Comparison of ENCODE assay signal across 8 mouse cellular contexts in the genomic region with DNA sequence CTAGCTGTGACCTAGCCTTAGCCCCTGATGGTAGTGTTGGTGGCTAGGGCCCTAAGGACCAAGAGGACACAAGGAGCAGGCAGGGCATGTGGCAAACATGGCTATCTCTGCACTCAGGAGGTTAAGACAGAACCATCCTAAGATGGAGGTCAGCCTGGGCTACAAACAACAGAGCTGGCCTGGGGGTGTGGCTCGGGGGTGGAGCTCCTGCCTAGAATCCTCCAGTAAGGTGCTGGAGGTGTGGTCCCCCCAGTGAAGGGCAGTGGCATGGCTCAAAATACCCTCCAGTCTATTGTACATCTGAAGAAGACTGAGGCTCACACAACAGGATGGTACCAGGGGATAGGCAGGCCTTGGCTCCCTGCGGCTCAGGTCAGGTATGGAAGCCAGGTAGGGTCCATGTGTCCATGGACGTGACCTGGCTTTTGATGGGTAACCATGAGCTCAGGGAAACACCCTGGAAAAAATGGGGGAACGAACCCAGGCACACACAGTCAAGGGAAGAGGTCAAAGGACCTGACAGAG. TPM values are rescaled to one million over a fixed set of nuclear protein-coding genes. Genes with fewer than 3 reads are reported as not detected.
A peak's percentile ranks its signal among the peaks of the same experiment; 100 is the strongest.
DNase-seq lines count a peak whose midpoint lies in the region; ATAC-seq and TF ChIP-seq lines count a peak whose summit lies in the region.

No protein-coding gene starts in this region.

- H3K4me1 ChIP-seq in heart, embryonic 11.5 days (ENCODE audit: control insufficient read depth, insufficient read depth, low read length), result peaks cover 34% of the 10 kb centered on the region
- peaks cover 57% of the 10 kb centered on the region for H3K4me1 ChIP-seq in hindbrain, embryonic 13.5 days (replicated peaks)
- H3K4me1 ChIP-seq in midbrain, embryonic 11.5 days (ENCODE audit: control insufficient read depth, insufficient read depth, low read length), result peaks cover 31% of the 10 kb centered on the region

- H3K4me2 ChIP-seq in heart, embryonic 11.5 days, result peak overlapping the region; percentile 96
- peak overlapping the region; percentile 100 for H3K4me2 ChIP-seq in hindbrain, embryonic 13.5 days
- peak overlapping the region; percentile 68 for H3K4me2 ChIP-seq in midbrain, embryonic 11.5 days

- 90% methylated on average over 4 of the region's 4 CpGs for WGBS in heart, embryonic 11.5 days (ENCODE audit: insufficient replicate concordance)
- 85% methylated on average over 4 of the region's 4 CpGs for WGBS in hindbrain, embryonic 13.5 days
- 85% methylated on average over 4 of the region's 4 CpGs for WGBS in midbrain, embryonic 11.5 days

- ATAC-seq in heart, embryonic 11.5 days (replicated peaks; ENCODE audit: insufficient number of reproducible peaks, low FRiP score, low TSS enrichment), result no peak
- ATAC-seq in hindbrain, embryonic 13.5 days (ENCODE audit: low FRiP score), result no peak
- ATAC-seq in midbrain, embryonic 11.5 days (ENCODE audit: low FRiP score), result no peak

- no peak for DNase-seq in heart, postnatal 25 days (ENCODE audit: low spot score)
- DNase-seq in brain, embryonic 14.5 days (ENCODE audit: low read depth), result peak; percentile 24
- DNase-seq in midbrain, embryonic 11.5 days (ENCODE audit: low spot score, missing footprints), result no peak
- no peak for DNase-seq in left cerebral cortex, postnatal 10 days (ENCODE audit: extremely low spot score in 1 of 2, low spot score in 2 of 2)
- DNase-seq in ovary, adult 18-20 months (ENCODE audit: low spot score), result no peak
- DNase-seq in kidney, adult 9 months, result no peak

- no peaks in the 10 kb centered on the region for H3K27me3 ChIP-seq in heart, embryonic 11.5 days (ENCODE audit: control insufficient read depth, insufficient read depth, low read length)
- H3K27me3 ChIP-seq in hindbrain, embryonic 13.5 days, result no peaks in the 10 kb centered on the region
- H3K27me3 ChIP-seq in midbrain, embryonic 11.5 days (ENCODE audit: control insufficient read depth, insufficient read depth, low read length), result no peaks in the 10 kb centered on the region

- no peak overlapping the region for H3K27ac ChIP-seq in heart, embryonic 11.5 days (ENCODE audit: low read depth, low read length)
- H3K27ac ChIP-seq in hindbrain, embryonic 13.5 days, result peak overlapping the region; percentile 99
- H3K27ac ChIP-seq in midbrain, embryonic 11.5 days (ENCODE audit: low read depth, low read length), result no peak overlapping the region; the same call in 1 of the 2 replicates

- intact Hi-C loops in heart, postnatal 25 days (cut with DNase I), result no loop called here
- intact Hi-C loops in left cerebral cortex, postnatal 10 days (cut with DNase I), result no loop called here

- H3K4me3 ChIP-seq in heart, embryonic 11.5 days (ENCODE audit: low read depth, low read length), result no peak overlapping the region
- peak overlapping the region; percentile 98 for H3K4me3 ChIP-seq in hindbrain, embryonic 13.5 days
- peak overlapping the region; percentile 98 for H3K4me3 ChIP-seq in midbrain, embryonic 11.5 days (ENCODE audit: low read depth, low read length)

- TF ChIP-seq CTCF in brain, embryonic 14.5 days (IDR thresholded peaks at IDR 0.05; ENCODE audit: borderline replicate concordance, extremely low read depth, insufficient read depth, insufficient read length), result no peak

- H3K9ac ChIP-seq in heart, embryonic 11.5 days (ENCODE audit: low read depth, low read length), result 0 out of 2 replicates have a peak overlapping the region, but pooled peaks have one; percentile 18
- peak overlapping the region; percentile 100 for H3K9ac ChIP-seq in hindbrain, embryonic 13.5 days
- H3K9ac ChIP-seq in midbrain, embryonic 11.5 days (ENCODE audit: low read length), result peak overlapping the region; percentile 96

- H3K36me3 ChIP-seq in heart, embryonic 11.5 days (ENCODE audit: control insufficient read depth, insufficient read depth, low read length), result peaks cover 21% of the 10 kb centered on the region
- peaks cover 55% of the 10 kb centered on the region for H3K36me3 ChIP-seq in hindbrain, embryonic 13.5 days
- H3K36me3 ChIP-seq in midbrain, embryonic 11.5 days (ENCODE audit: control insufficient read depth, insufficient read depth, low read length), result peaks cover 21% of the 10 kb centered on the region

- no peak for TF ChIP-seq POLR2A in brain, embryonic 14.5 days (IDR thresholded peaks at IDR 0.05; ENCODE audit: borderline replicate concordance, extremely low read depth, insufficient read depth, insufficient read length, poor library complexity, severe bottlenecking)

- H3K9me3 ChIP-seq in heart, embryonic 11.5 days (replicated peaks; ENCODE audit: control insufficient read depth, low read length), result no peaks in the 10 kb centered on the region
- H3K9me3 ChIP-seq in hindbrain, embryonic 13.5 days, result no peaks in the 10 kb centered on the region
- H3K9me3 ChIP-seq in midbrain, embryonic 11.5 days (ENCODE audit: control insufficient read depth, low read length), result no peaks in the 10 kb centered on the region

RNA-seq across cellular contexts. Expression of gene Mex3d, which starts 3.3 kb away (rescaled TPM):
- 4.0 and 6.4 TPM in 2 replicates for polyA plus RNA-seq in heart, embryonic 11.5 days (2014; fragmentation: Nextera tagmentation; extraction: Ambion mirVana)
- total RNA-seq in heart, postnatal 25 days (2021), result 1 to 10 TPM; 7.5 to 8.8 TPM
- 112 and 115 TPM in 2 replicates for polyA plus RNA-seq in brain, embryonic 14.5 days (2012; rRNA removed)
- polyA plus RNA-seq in hindbrain, embryonic 13.5 days (2015; fragmentation: Nextera tagmentation; extraction: Ambion mirVana), result 14.8 and 16.5 TPM in 2 replicates
- 11.8 and 12.4 TPM in 2 replicates for polyA plus RNA-seq in midbrain, embryonic 11.5 days (2014; fragmentation: Nextera tagmentation; extraction: Ambion mirVana)
- 10 to 100 TPM; 31.1 to 35.4 TPM for total RNA-seq in left cerebral cortex, postnatal 10 days (2021)

RNA-seq across cellular contexts. Expression of gene Mbd3, which starts 15.2 kb away (rescaled TPM):
- polyA plus RNA-seq in heart, embryonic 11.5 days (2014; fragmentation: Nextera tagmentation; extraction: Ambion mirVana), result 151 and 171 TPM in 2 replicates
- total RNA-seq in heart, postnatal 25 days (2021), result 10 to 100 TPM; 85.2 to 88.9 TPM
- polyA plus RNA-seq in brain, embryonic 14.5 days (2012; rRNA removed), result 265 and 292 TPM in 2 replicates
- 230 TPM in 2 replicates for polyA plus RNA-seq in hindbrain, embryonic 13.5 days (2015; fragmentation: Nextera tagmentation; extraction: Ambion mirVana)
- polyA plus RNA-seq in midbrain, embryonic 11.5 days (2014; fragmentation: Nextera tagmentation; extraction: Ambion mirVana), result 222 and 252 TPM in 2 replicates
- 100 to 1,000 TPM; 121 to 124 TPM for total RNA-seq in left cerebral cortex, postnatal 10 days (2021)

RNA-seq across cellular contexts. Expression of gene Uqcr11, which starts 22.5 kb away (rescaled TPM):
- 1,161 and 1,177 TPM in 2 replicates for polyA plus RNA-seq in heart, embryonic 11.5 days (2014; fragmentation: Nextera tagmentation; extraction: Ambion mirVana)
- total RNA-seq in heart, postnatal 25 days (2021), result 1,000 to 10,000 TPM; 1,983 to 2,045 TPM
- polyA plus RNA-seq in brain, embryonic 14.5 days (2012; rRNA removed), result 597 and 852 TPM in 2 replicates
- 575 and 577 TPM in 2 replicates for polyA plus RNA-seq in hindbrain, embryonic 13.5 days (2015; fragmentation: Nextera tagmentation; extraction: Ambion mirVana)
- polyA plus RNA-seq in midbrain, embryonic 11.5 days (2014; fragmentation: Nextera tagmentation; extraction: Ambion mirVana), result 404 and 476 TPM in 2 replicates
- total RNA-seq in left cerebral cortex, postnatal 10 days (2021), result 100 to 1,000 TPM; 508 to 513 TPM

RNA-seq across cellular contexts. Expression of gene Plk5, which starts 27.9 kb away (rescaled TPM):
- polyA plus RNA-seq in heart, embryonic 11.5 days (2014; fragmentation: Nextera tagmentation; extraction: Ambion mirVana), result not detected in 2 replicates
- total RNA-seq in heart, postnatal 25 days (2021), result under 1 TPM; 0.18 to 0.36 TPM
- polyA plus RNA-seq in brain, embryonic 14.5 days (2012; rRNA removed), result 3.9 and 4.7 TPM in 2 replicates
- 1.2 and 1.7 TPM in 2 replicates for polyA plus RNA-seq in hindbrain, embryonic 13.5 days (2015; fragmentation: Nextera tagmentation; extraction: Ambion mirVana)
- 0.05 and 0.22 TPM in 2 replicates for polyA plus RNA-seq in midbrain, embryonic 11.5 days (2014; fragmentation: Nextera tagmentation; extraction: Ambion mirVana)
- 1 to 10 TPM; 3.1 to 5.1 TPM for total RNA-seq in left cerebral cortex, postnatal 10 days (2021)

RNA-seq across cellular contexts. Expression of gene Adamtsl5, which starts 36.0 kb away (rescaled TPM):
- polyA plus RNA-seq in heart, embryonic 11.5 days (2014; fragmentation: Nextera tagmentation; extraction: Ambion mirVana), result 2.4 and 3.7 TPM in 2 replicates
- total RNA-seq in heart, postnatal 25 days (2021), result 10 to 100 TPM; 68.4 to 71.7 TPM
- 1.4 and 1.5 TPM in 2 replicates for polyA plus RNA-seq in brain, embryonic 14.5 days (2012; rRNA removed)
- 0.42 and 0.66 TPM in 2 replicates for polyA plus RNA-seq in hindbrain, embryonic 13.5 days (2015; fragmentation: Nextera tagmentation; extraction: Ambion mirVana)
- polyA plus RNA-seq in midbrain, embryonic 11.5 days (2014; fragmentation: Nextera tagmentation; extraction: Ambion mirVana), result 0.11 and 0.31 TPM in 2 replicates
- total RNA-seq in left cerebral cortex, postnatal 10 days (2021), result under 1 TPM; 0.66 to 0.85 TPM

Comparison
In these comparisons a context has a peak if more than half of its experiments do, and no peak if none do; other contexts are left out.
1. H3K9ac ChIP-seq: peak in every context shown above with its lines; median percentile 100 in hindbrain, embryonic 13.5 days; 96 in midbrain, embryonic 11.5 days; 18 in heart, embryonic 11.5 days.